26 mouse cellular contexts compared by ENCODE assay signal in the genomic region with DNA sequence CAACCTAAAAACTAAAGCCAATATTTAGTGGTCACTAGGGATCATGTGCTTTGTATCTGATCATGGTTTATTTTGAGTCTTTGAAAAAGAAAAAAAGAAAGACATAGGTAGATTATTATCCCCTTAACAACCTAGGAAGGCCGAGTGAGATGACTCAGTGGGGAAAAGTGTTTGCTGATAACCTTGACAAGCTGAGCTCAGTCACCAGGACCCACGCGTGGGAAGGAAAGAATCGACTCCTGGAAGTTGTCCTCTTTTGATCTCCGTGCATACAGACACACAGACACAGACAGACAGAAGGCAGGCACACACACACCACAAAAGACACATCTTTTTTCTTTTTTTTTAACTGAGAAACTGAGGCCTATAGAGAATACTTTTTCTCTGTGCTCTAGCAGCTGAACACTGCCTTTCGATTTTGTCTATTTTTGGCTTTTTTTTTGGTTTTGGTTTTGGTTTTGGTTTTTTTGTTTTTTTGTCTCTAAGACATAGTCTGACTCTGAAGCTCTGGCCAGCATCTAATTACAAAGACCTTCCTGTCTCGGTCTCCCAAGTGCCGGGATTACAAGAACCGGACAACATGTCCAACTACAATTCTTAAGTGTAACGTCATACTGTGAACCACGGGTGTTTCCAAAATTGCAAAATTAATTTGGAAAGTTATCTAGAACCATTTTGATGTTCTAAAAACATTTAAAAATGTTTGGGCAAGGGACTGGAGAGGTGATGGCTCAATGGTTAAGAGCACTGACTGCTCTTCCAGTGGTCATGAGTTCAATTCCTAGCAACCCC. TPM values are rescaled to one million over a fixed set of nuclear protein-coding genes. Genes with fewer than 3 reads are reported as not detected.
A peak's percentile ranks its signal among the peaks of the same experiment; 100 is the strongest.
DNase-seq lines count a peak whose midpoint lies in the region; ATAC-seq and TF ChIP-seq lines count a peak whose summit lies in the region.
"Had no signal": no experiment of that assay in that cellular context is flagged by ENCODE, and none has a peak within 500 bp of the region (broad histone marks: within the 10 kb centered on the region; RNA-seq: fewer than 3 reads in every experiment).

No protein-coding gene starts in this region.

- 62% methylated on average over 11 of the region's 11 CpGs for WGBS in small intestine, adult 2 months

- no peaks in the 10 kb centered on the region for H3K36me3 ChIP-seq in megakaryocyte, embryonic 14.5 days (replicated peaks; ENCODE audit: low read length)
- H3K36me3 ChIP-seq in small intestine, adult 2 months (ENCODE audit: control insufficient read depth, insufficient read depth, low read length): no peaks in the 10 kb centered on the region
- H3K36me3 ChIP-seq: forebrain, embryonic 15.5 days; heart, embryonic 12.5 days; midbrain, embryonic 12.5 days; neural tube, embryonic 15.5 days had no signal

- no peak for TF ChIP-seq POLR2A in small intestine, adult 2 months (IDR thresholded peaks at IDR 0.05; ENCODE audit: low read depth, low read length)

- H3K4me3 ChIP-seq in megakaryocyte, embryonic 14.5 days (replicated peaks): peak overlapping the region; percentile 42
- H3K4me3 ChIP-seq in small intestine, adult 2 months (ENCODE audit: low read depth, low read length): no peak overlapping the region
- H3K4me3 ChIP-seq: forebrain, embryonic 15.5 days; heart, embryonic 12.5 days; midbrain, embryonic 12.5 days; neural tube, embryonic 15.5 days had no signal

- peaks cover 38% of the 10 kb centered on the region for H3K4me1 ChIP-seq in megakaryocyte, embryonic 14.5 days
- H3K4me1 ChIP-seq in small intestine, adult 2 months (ENCODE audit: control insufficient read depth, insufficient read depth, insufficient read length, low read length): peaks cover 13% of the 10 kb centered on the region; the same call in 1 of the 2 replicates
- H3K4me1 ChIP-seq: midbrain, embryonic 12.5 days had no signal

- no peak for ATAC-seq in megakaryocyte, adult 5-6 weeks (ENCODE audit: poor library complexity, severe bottlenecking)
- ATAC-seq in CD4-positive, CD25-positive, alpha-beta regulatory T cell, adult 4 months: peak; percentile 77
- peak; percentile 23; the same call in 1 of the 2 replicates for ATAC-seq in granulocyte monocyte progenitor cell, adult 5-6 weeks (replicated peaks; ENCODE audit: poor library complexity, severe bottlenecking)
- ATAC-seq: forebrain, embryonic 15.5 days; intestine, postnatal 0 days had no signal

- no peak for DNase-seq in gastrocnemius, postnatal 4 days (ENCODE audit: low spot score in 2 of 2)
- DNase-seq in neural tube, embryonic 10.5 days (ENCODE audit: extremely low spot score, low spot score): no peak
- DNase-seq in adipocyte (ENCODE audit: low spot score): no peak
- DNase-seq: adrenal gland, postnatal 10 days; cerebellum, adult 11-12 months; cerebellum, postnatal 14 days; embryo, embryonic 11 days; gastrocnemius, postnatal 25 days; heart, postnatal 14 days; lung, adult 18-20 months; lung, postnatal 14 days; right cerebral cortex, postnatal 25 days; thymus, adult 18-20 months; thymus, postnatal 4 days had no signal

- H3K27ac ChIP-seq in small intestine, adult 2 months (ENCODE audit: insufficient read depth, low read depth, low read length): peak overlapping the region; percentile 71; the same call in 1 of the 2 replicates
- H3K27ac ChIP-seq: forebrain, embryonic 15.5 days; hindbrain, embryonic 14.5 days; kidney, postnatal 0 days; midbrain, embryonic 12.5 days; neural tube, embryonic 15.5 days had no signal

- TF ChIP-seq CTCF in small intestine, adult 2 months (IDR thresholded peaks at IDR 0.05; ENCODE audit: extremely low read depth, insufficient read length, insufficient replicate concordance, low read depth, low read length): no peak

- H3K9me3 ChIP-seq in megakaryocyte, embryonic 14.5 days: peaks cover under 1% of the 10 kb centered on the region; the same call in 1 of the 2 replicates
- H3K9me3 ChIP-seq: forebrain, embryonic 15.5 days; heart, embryonic 12.5 days; midbrain, embryonic 12.5 days; neural tube, embryonic 15.5 days had no signal

- H3K27me3 ChIP-seq in megakaryocyte, embryonic 14.5 days (replicated peaks): no peaks in the 10 kb centered on the region
- no peaks in the 10 kb centered on the region for H3K27me3 ChIP-seq in small intestine, adult 2 months (ENCODE audit: control insufficient read depth, insufficient read depth, low read length)
- H3K27me3 ChIP-seq: forebrain, embryonic 15.5 days; heart, embryonic 12.5 days; midbrain, embryonic 12.5 days; neural tube, embryonic 15.5 days had no signal

RNA-seq across cellular contexts. Expression of a gene that starts 16.0 kb away (rescaled TPM):
- 11.9 and 34.2 TPM in 2 replicates for polyA plus RNA-seq in megakaryocyte, embryonic 14.5 days (2012; ENCODE audit: insufficient read depth, low replicate concordance)
- total RNA-seq in megakaryocyte, adult 5-6 weeks (2015): 148 TPM in 2 replicates
- total RNA-seq in megakaryocyte, adult 5-6 weeks (2017): 81.2 and 94.4 TPM in 2 replicates
- 10 to 100 TPM; 41.7 to 45.5 TPM for polyA plus RNA-seq in CD4-positive, CD25-positive, alpha-beta regulatory T cell, adult 4 months (2017; shearing (Covaris generic))
- 80.1 and 90.3 TPM in 2 replicates for total RNA-seq in granulocyte monocyte progenitor cell, adult 5-6 weeks (2014; fragmentation: Nextera tagmentation)
- total RNA-seq in granulocyte monocyte progenitor cell, adult 5-6 weeks (2017): 55.3 and 68.7 TPM in 2 replicates
- polyA plus RNA-seq in small intestine, adult 2 months (2012; rRNA removed): 42.5 and 62.5 TPM in 2 replicates
- 10 to 100 TPM; 38.1 to 42.1 TPM for total RNA-seq in gastrocnemius, postnatal 4 days (2021)
